Mouse (Mus musculus): ENCODE data around the gene Clic4.
A peak's percentile ranks its signal among the peaks of the same experiment; 100 is the strongest.

Clic4 gene

GRCm38 (mm10) chr4:135272640-135273306 lies at the start of gene Clic4:
TSS of gene Clic4 (minus strand) at chr4:135272814.
- peak; percentile 100 for DNase-seq

- DNase-seq = peak; percentile 76
These were observed 45.4 kb upstream of the Clic4 start for GRCm38 (mm10) chr4:135317966-135318365.

GRCm38 (mm10) chr4:135317539-135317938 lies 44.9 kb upstream of the Clic4 start:
- no peak for DNase-seq

GRCm38 (mm10) chr4:135315287-135315686 lies 42.7 kb upstream of the Clic4 start:
- DNase-seq = no peak

- no peak for DNase-seq
These were observed 41.8 kb upstream of the Clic4 start for GRCm38 (mm10) chr4:135314419-135314832.

GRCm38 (mm10) chr4:135313761-135314241 lies 41.2 kb upstream of the Clic4 start:
- peak; percentile 32 for DNase-seq

GRCm38 (mm10) chr4:135313111-135313691 lies 40.6 kb upstream of the Clic4 start:
- peak; percentile 38 for DNase-seq

GRCm38 (mm10) chr4:135312706-135313105 lies 40.1 kb upstream of the Clic4 start:
- DNase-seq = peak; percentile 64

- peak; percentile 44 for DNase-seq
These were observed 37.8 kb upstream of the Clic4 start for GRCm38 (mm10) chr4:135310371-135310770.

- no peak for DNase-seq
These were observed 37.1 kb upstream of the Clic4 start for GRCm38 (mm10) chr4:135309726-135310125.

GRCm38 (mm10) chr4:135309112-135309659 lies 36.6 kb upstream of the Clic4 start:
- no peak for DNase-seq

- DNase-seq = peak; percentile 41
These were observed 34.5 kb upstream of the Clic4 start for GRCm38 (mm10) chr4:135306971-135307632.

GRCm38 (mm10) chr4:135306533-135306932 lies 33.9 kb upstream of the Clic4 start:
- DNase-seq = peak; percentile 83

GRCm38 (mm10) chr4:135302261-135302660 lies 29.6 kb upstream of the Clic4 start:
- DNase-seq = no peak

- DNase-seq = no peak
These were observed 28.6 kb upstream of the Clic4 start for GRCm38 (mm10) chr4:135301166-135301565.

GRCm38 (mm10) chr4:135300248-135301041 lies 27.8 kb upstream of the Clic4 start:
- no peak for DNase-seq

GRCm38 (mm10) chr4:135298680-135299079 lies 26.1 kb upstream of the Clic4 start:
- DNase-seq = no peak

GRCm38 (mm10) chr4:135297931-135298546 lies 25.4 kb upstream of the Clic4 start:
- DNase-seq = no peak

GRCm38 (mm10) chr4:135297146-135297545 lies 24.5 kb upstream of the Clic4 start:
- no peak for DNase-seq

- no peak for DNase-seq
These were observed 24.0 kb upstream of the Clic4 start for GRCm38 (mm10) chr4:135296565-135296964.

GRCm38 (mm10) chr4:135293813-135294212 lies 21.2 kb upstream of the Clic4 start:
- DNase-seq = no peak

GRCm38 (mm10) chr4:135292477-135293089 lies 20.0 kb upstream of the Clic4 start:
- DNase-seq = peak; percentile 64

All from kidney, adult 18-20 months (tissue).